Mouse (Mus musculus) urinary bladder, postnatal 14 days (tissue): ENCODE results near the gene Twsg1.

Source experiments
- DNase-seq: peaks from one replicate; pipeline ENCODE4 v3.0.0; 2021; ENCODE audit warnings: low spot score

Twsg1 gene

GRCm38 (mm10) chr17:65885697-65886529 lies 65.1 kb downstream of the Twsg1 start, which contains the start of gene Ralbp1:
Gene Ralbp1, minus strand, starts transcription at chr17:65885798.
- peak; percentile 18 for DNase-seq

- no peak for DNase-seq
Observed at GRCm38 (mm10) chr17:65885398-65885696, 65.7 kb downstream of the Twsg1 start.

GRCm38 (mm10) chr17:65884691-65885397 lies 66.2 kb downstream of the Twsg1 start:
- peak; percentile 99 for DNase-seq

GRCm38 (mm10) chr17:65884061-65884669 lies 66.9 kb downstream of the Twsg1 start:
- DNase-seq = peak; percentile 23

GRCm38 (mm10) chr17:65877026-65877425 lies 74.0 kb downstream of the Twsg1 start:
- DNase-seq = no peak

- DNase-seq = no peak
Observed at GRCm38 (mm10) chr17:65873834-65874233, 77.2 kb downstream of the Twsg1 start.

- DNase-seq = no peak
Observed at GRCm38 (mm10) chr17:65873156-65873555, 77.9 kb downstream of the Twsg1 start.

- peak; percentile 50 for DNase-seq
Observed at GRCm38 (mm10) chr17:65872652-65873051, 78.4 kb downstream of the Twsg1 start.

- no peak for DNase-seq
Observed at GRCm38 (mm10) chr17:65872051-65872450, 79.0 kb downstream of the Twsg1 start.
